Mouse (Mus musculus): ENCODE data around the gene Sox10.

DNA sequence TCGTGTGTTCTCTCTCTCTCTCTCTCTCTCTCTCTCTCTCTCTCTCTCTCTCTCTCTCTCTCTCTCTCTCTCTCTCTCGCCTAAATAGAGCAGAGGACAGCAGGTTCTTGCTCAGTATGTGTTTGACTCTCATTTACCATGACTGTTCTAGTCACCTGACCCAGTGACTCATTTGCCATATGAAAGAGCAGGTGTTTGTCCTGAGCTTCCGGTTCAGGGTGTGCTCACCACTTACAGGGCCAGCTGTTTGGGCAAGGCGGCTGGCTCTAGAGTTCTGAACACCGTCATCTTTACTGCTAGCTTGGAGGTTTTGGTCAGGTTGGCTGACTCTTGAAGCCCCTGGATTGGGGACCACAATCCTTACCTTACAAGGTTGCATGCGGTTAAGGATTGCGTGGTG is 19.5 kb downstream of the Sox10 start:
- TF ChIP-seq CTCF (conservative IDR thresholded peaks at IDR 0.05; ENCODE audit: low read length) (no peak), POU5F1 (IDR thresholded peaks at IDR 0.05; ENCODE audit: borderline replicate concordance, low read length) (no peak)

All from E14TG2a.4 (cell line).